1 mouse cellular context compared by ENCODE assay signal in the genomic region with DNA sequence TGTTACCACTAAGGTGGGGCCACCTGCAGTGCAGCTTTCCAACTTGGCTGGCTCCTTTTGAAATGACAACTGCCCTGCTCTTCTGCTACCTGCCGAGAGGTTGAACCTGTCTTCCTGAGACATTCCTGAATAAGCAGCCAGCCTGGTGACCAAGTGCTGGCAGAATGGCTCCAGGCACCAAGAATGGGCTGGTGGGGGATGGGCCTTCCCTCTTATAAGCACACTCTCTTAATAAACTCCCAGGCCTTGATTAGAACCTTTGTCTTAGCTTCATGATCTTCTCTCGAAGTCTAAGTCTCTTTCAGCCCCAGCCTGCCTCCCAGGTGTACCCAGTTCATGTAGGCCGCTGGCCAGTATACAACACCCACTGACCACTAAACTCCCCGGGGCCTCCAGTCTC. TPM values are rescaled to one million over a fixed set of nuclear protein-coding genes. Genes with fewer than 3 reads are reported as not detected.
"Had no signal": no experiment of that assay in that cellular context is flagged by ENCODE, and none has a peak within 500 bp of the region (broad histone marks: within the 10 kb centered on the region; RNA-seq: fewer than 3 reads in every experiment).

No protein-coding gene starts in this region.

RNA-seq across cellular contexts. Expression of a gene that starts 44.4 kb away (rescaled TPM):
- total RNA-seq: neutrophil, adult 5-6 weeks had no signal
